Mouse (Mus musculus) thymus, adult 2 months (tissue): ENCODE data around the gene Olfr1189.
"Not testable (repeated sequence)": the region's sequence is repeated elsewhere in the genome, so short reads cannot be mapped to it uniquely, and the experiment has no call there.

Experiments used
- CTCF ChIP-seq: fragments of 200-500 bp; IDR thresholded peaks from 2 replicates; pipeline ENCODE4 v1.5.1; 2012; ENCODE audit warnings: mild to moderate bottlenecking, control low read depth, low read length, moderate library complexity, borderline replicate concordance; ENCODE audit not compliant: control insufficient read depth, poor library complexity, insufficient read depth; ENCODE audit errors: extremely low read depth
- POLR2A ChIP-seq: fragments of 200-500 bp; IDR thresholded peaks from 2 replicates; pipeline ENCODE4 v1.6.1; 2012; ENCODE audit warnings: mild to moderate bottlenecking, low read length, control low read depth, moderate library complexity; ENCODE audit not compliant: control insufficient read depth, poor library complexity, insufficient read depth; ENCODE audit errors: extremely low read depth

DNA sequence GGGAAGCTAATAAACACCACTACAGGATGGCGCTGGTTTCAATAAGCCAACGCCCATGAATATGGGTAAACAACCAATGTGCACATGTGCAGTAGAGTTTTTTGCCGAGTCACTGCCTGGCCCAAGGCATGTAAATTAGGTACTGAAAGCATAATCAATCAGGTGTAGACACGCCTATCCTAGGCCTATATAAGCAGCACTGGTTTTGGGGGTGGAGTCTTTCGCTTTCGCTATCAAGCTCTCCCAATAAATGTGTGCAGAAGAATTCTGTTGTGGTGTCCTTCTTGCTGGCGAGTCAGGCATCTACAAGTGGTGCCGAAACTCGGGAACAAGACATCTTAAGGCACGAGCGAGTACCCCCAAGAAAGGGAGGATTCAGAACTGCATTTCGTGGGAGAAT is 13.6 kb upstream of the Olfr1189 start:
- not testable (repeated sequence) for TF ChIP-seq CTCF, POLR2A
